Mouse (Mus musculus): Measurements from ENCODE around the gene Atcay. TPM values are rescaled to one million over a fixed set of nuclear protein-coding genes. Genes with fewer than 3 reads are reported as not detected.

The Atcay gene
- polyA plus RNA-seq, 1 experiment from 2014 or later = 0.53 TPM

- peaks cover 71% of the 10 kb centered on the region for H3K4me1 ChIP-seq
- WGBS = 4% methylated on average over 9 of the region's 9 CpGs
Measured at GRCm38 (mm10) chr10:81198230-81198629, 32.4 kb downstream of the Atcay start.

GRCm38 (mm10) chr10:81197305-81197704 is 33.3 kb downstream of the Atcay start:
- 20% methylated on average over 6 of the region's 6 CpGs for WGBS
- Histone ChIP-seq H3K4me3 (peak overlapping the region; percentile 58), H3K36me3 (no peaks in the 10 kb centered on the region), H3K9ac (peak overlapping the region; percentile 97), H3K4me2 (peak overlapping the region; percentile 75), H3K27ac (replicated peaks) (peak overlapping the region; percentile 99), H3K27me3 (replicated peaks) (peaks cover 44% of the 10 kb centered on the region), H3K9me3 (no peaks in the 10 kb centered on the region), H3K4me1 (peaks cover 68% of the 10 kb centered on the region)
- no peak for ATAC-seq (ENCODE audit: extremely low read depth, insufficient number of reproducible peaks, low FRiP score, low TSS enrichment)

More at GRCm38 (mm10) chr10:81198230-81198629, 32.4 kb downstream of the Atcay start:
- H3K36me3 ChIP-seq = no peaks in the 10 kb centered on the region
- H3K9ac ChIP-seq = peak overlapping the region; percentile 73
- peak overlapping the region; percentile 75 for H3K4me2 ChIP-seq
- ATAC-seq (ENCODE audit: extremely low read depth, insufficient number of reproducible peaks, low FRiP score, low TSS enrichment) = no peak
- H3K9me3 ChIP-seq = no peaks in the 10 kb centered on the region
- H3K4me3 ChIP-seq = no peak overlapping the region
- peaks cover 44% of the 10 kb centered on the region for H3K27me3 ChIP-seq (replicated peaks)
- peak overlapping the region; percentile 96 for H3K27ac ChIP-seq (replicated peaks)

GRCm38 (mm10) chr10:81196470-81197065 is 34.1 kb downstream of the Atcay start:
- Histone ChIP-seq H3K27ac (replicated peaks) (peak overlapping the region; percentile 99), H3K27me3 (replicated peaks) (peaks cover 44% of the 10 kb centered on the region), H3K4me3 (peak overlapping the region; percentile 58), H3K9me3 (no peaks in the 10 kb centered on the region), H3K4me2 (peak overlapping the region; percentile 75), H3K9ac (peak overlapping the region; percentile 97), H3K4me1 (peaks cover 69% of the 10 kb centered on the region), H3K36me3 (0 out of 2 replicates have a peak, but pooled peaks cover 2% of the 10 kb centered on the region)
- WGBS = 45% methylated on average over 11 of the region's 11 CpGs
- ATAC-seq (ENCODE audit: extremely low read depth, insufficient number of reproducible peaks, low FRiP score, low TSS enrichment) = no peak

- Histone ChIP-seq H3K4me2 (peak overlapping the region; percentile 75), H3K9me3 (no peaks in the 10 kb centered on the region), H3K4me1 (peaks cover 69% of the 10 kb centered on the region), H3K9ac (peak overlapping the region; percentile 97), H3K36me3 (peaks cover 15% of the 10 kb centered on the region), H3K27me3 (replicated peaks) (peaks cover 44% of the 10 kb centered on the region), H3K27ac (replicated peaks) (peak overlapping the region; percentile 99), H3K4me3 (peak overlapping the region; percentile 58)
- no peak for ATAC-seq (ENCODE audit: extremely low read depth, insufficient number of reproducible peaks, low FRiP score, low TSS enrichment)
- WGBS = 34% methylated on average over 4 of the region's 4 CpGs
Measured at GRCm38 (mm10) chr10:81195300-81195699, 35.3 kb downstream of the Atcay start.

GRCm38 (mm10) chr10:81193991-81194774 is 36.5 kb downstream of the Atcay start:
- peaks cover 58% of the 10 kb centered on the region for H3K4me1 ChIP-seq
- H3K4me3 ChIP-seq = peak overlapping the region; percentile 58
- H3K36me3 ChIP-seq = peaks cover 23% of the 10 kb centered on the region
- H3K4me2 ChIP-seq = peak overlapping the region; percentile 75
- H3K27ac ChIP-seq (replicated peaks) = peak overlapping the region; percentile 99
- H3K9ac ChIP-seq = peak overlapping the region; percentile 97
- 7% methylated on average over 37 of the region's 37 CpGs for WGBS
- peak; percentile 35; the same call in 1 of the 2 replicates for ATAC-seq (ENCODE audit: extremely low read depth, insufficient number of reproducible peaks, low FRiP score, low TSS enrichment)
- H3K9me3 ChIP-seq = no peaks in the 10 kb centered on the region
- H3K27me3 ChIP-seq (replicated peaks) = peaks cover 44% of the 10 kb centered on the region

- 6% methylated on average over 19 of the region's 19 CpGs for WGBS
- no peaks in the 10 kb centered on the region for H3K9me3 ChIP-seq
- H3K36me3 ChIP-seq = peaks cover 33% of the 10 kb centered on the region
- ATAC-seq (ENCODE audit: extremely low read depth, insufficient number of reproducible peaks, low FRiP score, low TSS enrichment) = 0 out of 2 replicates have a peak, but pooled peaks have one; percentile 19
- H3K27me3 ChIP-seq (replicated peaks) = peaks cover 39% of the 10 kb centered on the region
- H3K27ac ChIP-seq (replicated peaks) = peak overlapping the region; percentile 99
- peak overlapping the region; percentile 92 for H3K4me2 ChIP-seq
- peak overlapping the region; percentile 65 for H3K4me3 ChIP-seq
- peak overlapping the region; percentile 92 for H3K9ac ChIP-seq
- H3K4me1 ChIP-seq = peaks cover 49% of the 10 kb centered on the region
Measured at GRCm38 (mm10) chr10:81192968-81193501, 37.6 kb downstream of the Atcay start.

GRCm38 (mm10) chr10:81192270-81192967 is 38.2 kb downstream of the Atcay start:
- peaks cover 45% of the 10 kb centered on the region for H3K4me1 ChIP-seq
- H3K27ac ChIP-seq (replicated peaks) = peak overlapping the region; percentile 99
- H3K4me3 ChIP-seq = peak overlapping the region; percentile 65
- peak; percentile 71 for ATAC-seq (ENCODE audit: extremely low read depth, insufficient number of reproducible peaks, low FRiP score, low TSS enrichment)
- H3K27me3 ChIP-seq (replicated peaks) = peaks cover 37% of the 10 kb centered on the region
- H3K9me3 ChIP-seq = no peaks in the 10 kb centered on the region
- under 1% methylated on average over 76 of the region's 93 CpGs for WGBS
- peak overlapping the region; percentile 92 for H3K9ac ChIP-seq
- peaks cover 39% of the 10 kb centered on the region for H3K36me3 ChIP-seq
- H3K4me2 ChIP-seq = peak overlapping the region; percentile 92

GRCm38 (mm10) chr10:81191342-81191982 is 39.2 kb downstream of the Atcay start:
- peaks cover 36% of the 10 kb centered on the region for H3K4me1 ChIP-seq
- peaks cover 48% of the 10 kb centered on the region for H3K36me3 ChIP-seq
- H3K9ac ChIP-seq = peak overlapping the region; percentile 92
- H3K27ac ChIP-seq (replicated peaks) = peak overlapping the region; percentile 99
- H3K9me3 ChIP-seq = no peaks in the 10 kb centered on the region
- peak overlapping the region; percentile 92 for H3K4me2 ChIP-seq
- ATAC-seq (ENCODE audit: extremely low read depth, insufficient number of reproducible peaks, low FRiP score, low TSS enrichment) = no peak
- H3K4me3 ChIP-seq = peak overlapping the region; percentile 65
- H3K27me3 ChIP-seq (replicated peaks) = peaks cover 28% of the 10 kb centered on the region
- WGBS = 71% methylated on average over 18 of the region's 18 CpGs

GRCm38 (mm10) chr10:81190912-81191321 is 39.7 kb downstream of the Atcay start:
- peaks cover 51% of the 10 kb centered on the region for H3K36me3 ChIP-seq
- WGBS = 47% methylated on average over 6 of the region's 6 CpGs
- no peak overlapping the region for H3K4me2 ChIP-seq
- no peaks in the 10 kb centered on the region for H3K9me3 ChIP-seq
- ATAC-seq (ENCODE audit: extremely low read depth, insufficient number of reproducible peaks, low FRiP score, low TSS enrichment) = no peak
- peak overlapping the region; percentile 47 for H3K9ac ChIP-seq
- H3K4me3 ChIP-seq = no peak overlapping the region
- H3K27ac ChIP-seq (replicated peaks) = peak overlapping the region; percentile 99
- H3K4me1 ChIP-seq = peaks cover 34% of the 10 kb centered on the region
- H3K27me3 ChIP-seq (replicated peaks) = peaks cover 22% of the 10 kb centered on the region

- Histone ChIP-seq H3K27ac (replicated peaks) (peak overlapping the region; percentile 99; the same call in 1 of the 2 replicates), H3K27me3 (replicated peaks) (peaks cover 17% of the 10 kb centered on the region), H3K9me3 (no peaks in the 10 kb centered on the region), H3K4me2 (no peak overlapping the region), H3K4me3 (no peak overlapping the region), H3K36me3 (peaks cover 56% of the 10 kb centered on the region), H3K4me1 (peaks cover 38% of the 10 kb centered on the region), H3K9ac (peak overlapping the region; percentile 47; the same call in 1 of the 2 replicates)
- WGBS = 71% methylated on average over 31 of the region's 31 CpGs
- ATAC-seq (ENCODE audit: extremely low read depth, insufficient number of reproducible peaks, low FRiP score, low TSS enrichment) = no peak
Measured at GRCm38 (mm10) chr10:81190236-81190911, 40.3 kb downstream of the Atcay start.

Data from heart, embryonic 13.5 days (tissue).